Mouse (Mus musculus) urinary bladder, adult 2 months (tissue): ENCODE data around the gene Tmem115. TPM values are rescaled to one million over a fixed set of nuclear protein-coding genes. Genes with fewer than 3 reads are reported as not detected.

Experiments
- polyA plus RNA-seq: library from polyadenylated mRNA; depleted of rRNA; stranded (reverse); fragments of >200 nt; gene quantifications from 2 replicates; pipeline ENCODE4 v1.2.3, GENCODE M21; 2012; rRNA removed

Tmem115 gene
- polyA plus RNA-seq, 1 experiment: 33.6 TPM

Other genes starting within 250 kb of the Tmem115 start
- gene Mapkapk3, start 244.1 kb upstream of the Tmem115 start, polyA plus RNA-seq: 50.7 and 54.4 TPM in 2 replicates
- gene Cish, start 237.9 kb upstream of the Tmem115 start, polyA plus RNA-seq: 11.7 and 14.7 TPM in 2 replicates
- gene Hemk1, start 195.6 kb upstream of the Tmem115 start, polyA plus RNA-seq: 19.7 and 20.0 TPM in 2 replicates
- 1.7 and 1.9 TPM in 2 replicates for gene 6430571L13Rik, start 193.3 kb upstream of the Tmem115 start, polyA plus RNA-seq
- 0.46 and 0.84 TPM in 2 replicates for gene Cacna2d2, start 134.3 kb upstream of the Tmem115 start, polyA plus RNA-seq
- gene Cyb561d2, start 8.2 kb downstream of the Tmem115 start, polyA plus RNA-seq: 15.2 and 19.4 TPM in 2 replicates
- 26.6 and 35.2 TPM in 2 replicates for gene Nprl2, start 8.3 kb downstream of the Tmem115 start, polyA plus RNA-seq
- 0.56 and 0.78 TPM in 2 replicates for gene Zmynd10, start 13.4 kb downstream of the Tmem115 start, polyA plus RNA-seq
- gene Rassf1, start 17.6 kb downstream of the Tmem115 start, polyA plus RNA-seq: 41.5 and 58.9 TPM in 2 replicates
- 43.9 and 50.6 TPM in 2 replicates for gene Tusc2, start 29.3 kb downstream of the Tmem115 start, polyA plus RNA-seq
- gene Hyal2, start 34.0 kb downstream of the Tmem115 start, polyA plus RNA-seq: 24.0 and 35.6 TPM in 2 replicates
- 16.8 and 24.9 TPM in 2 replicates for gene Hyal1, start 43.0 kb downstream of the Tmem115 start, polyA plus RNA-seq
- gene Naa80, start 44.9 kb downstream of the Tmem115 start, polyA plus RNA-seq: 24.6 and 37.3 TPM in 2 replicates
- gene Hyal3, start 46.9 kb downstream of the Tmem115 start, polyA plus RNA-seq: 0.50 and 0.52 TPM in 2 replicates
- 31.3 and 36.0 TPM in 2 replicates for gene Ifrd2, start 53.7 kb downstream of the Tmem115 start, polyA plus RNA-seq
- 57.1 and 71.0 TPM in 2 replicates for gene Sema3b, start 75.3 kb downstream of the Tmem115 start, polyA plus RNA-seq
- gene Gnai2, start 101.4 kb downstream of the Tmem115 start, polyA plus RNA-seq: 449 and 465 TPM in 2 replicates
- 0.44 and 0.45 TPM in 2 replicates for gene Slc38a3, start 135.6 kb downstream of the Tmem115 start, polyA plus RNA-seq
- 0.06 TPM in 1 of 2 replicates, not detected in the other for gene Gnat1, start 145.8 kb downstream of the Tmem115 start, polyA plus RNA-seq
- 110 and 111 TPM in 2 replicates for gene Sema3f, start 176.5 kb downstream of the Tmem115 start, polyA plus RNA-seq
- 105 and 116 TPM in 2 replicates for gene Rbm5, start 237.1 kb downstream of the Tmem115 start, polyA plus RNA-seq